Mouse (Mus musculus) CD4-positive, CD25-positive, alpha-beta regulatory T cell, adult 2 months (primary cell): ENCODE measurements around the gene Tet3.
"Not testable (repeated sequence)": the region's sequence is repeated elsewhere in the genome, so short reads cannot be mapped to it uniquely, and the experiment has no call there.

Source experiments
- DNase-seq: peaks from one replicate; pipeline ENCODE4 v3.0.0-alpha.2; 2012; ENCODE audit warnings: low read depth, low spot score

Gene Tet3

GRCm38 (mm10) chr6:83371350-83371749 lies 87.5 kb downstream of the Tet3 start:
- no peak for DNase-seq

GRCm38 (mm10) chr6:83370316-83370965 lies 88.4 kb downstream of the Tet3 start:
- no peak for DNase-seq

GRCm38 (mm10) chr6:83363075-83363474 lies 95.8 kb downstream of the Tet3 start:
- no peak for DNase-seq

GRCm38 (mm10) chr6:83361523-83362248 lies 97.2 kb downstream of the Tet3 start:
- DNase-seq, result no peak

GRCm38 (mm10) chr6:83357436-83357835 lies 101.4 kb downstream of the Tet3 start:
- no peak for DNase-seq

- peak; percentile 89 for DNase-seq
Observed at GRCm38 (mm10) chr6:83356569-83357138, 102.2 kb downstream of the Tet3 start.

- DNase-seq, result no peak
Observed at GRCm38 (mm10) chr6:83354856-83355781, 103.8 kb downstream of the Tet3 start.

- DNase-seq, result no peak
Observed at GRCm38 (mm10) chr6:83352666-83353410, 106.0 kb downstream of the Tet3 start.

GRCm38 (mm10) chr6:83351490-83352160 lies 107.3 kb downstream of the Tet3 start:
- DNase-seq, result no peak

- no peak for DNase-seq
Observed at GRCm38 (mm10) chr6:83350851-83351405, 108.0 kb downstream of the Tet3 start.

- no peak for DNase-seq
Observed at GRCm38 (mm10) chr6:83350172-83350571, 108.7 kb downstream of the Tet3 start.

GRCm38 (mm10) chr6:83349274-83349958 lies 109.5 kb downstream of the Tet3 start:
- DNase-seq, result peak; percentile 92

GRCm38 (mm10) chr6:83348873-83349272 lies 110.0 kb downstream of the Tet3 start, which contains the start of gene Bola3:
TSS of gene Bola3 (plus strand) at chr6:83349147.
- no peak for DNase-seq

- DNase-seq, result no peak
Observed at GRCm38 (mm10) chr6:83347916-83348315, 111.0 kb downstream of the Tet3 start.

GRCm38 (mm10) chr6:83345285-83345684 lies 113.6 kb downstream of the Tet3 start:
- not testable (repeated sequence) for DNase-seq

- DNase-seq, result no peak
Observed at GRCm38 (mm10) chr6:83342957-83343356, 115.9 kb downstream of the Tet3 start.

- no peak for DNase-seq
Observed at GRCm38 (mm10) chr6:83341387-83341786, 117.5 kb downstream of the Tet3 start.

- peak; percentile 22 for DNase-seq
Observed at GRCm38 (mm10) chr6:83327591-83328190, 131.2 kb downstream of the Tet3 start.

GRCm38 (mm10) chr6:83326761-83327160 lies 132.1 kb downstream of the Tet3 start:
- DNase-seq, result no peak
